Mouse (Mus musculus) mouse trophoblast stem cell (cell line): ENCODE measurements around the gene Zzef1.

Source experiments
- in situ Hi-C, 2 experiments: fragments of 300-500 bp; cut with MseI, MboI; formaldehyde crosslinking; loops; 2 replicates in 1 of 2; 3 replicates in 1 of 2; pipeline ENCODE4 v1.15.1; 2025

The Zzef1 gene

DNA sequence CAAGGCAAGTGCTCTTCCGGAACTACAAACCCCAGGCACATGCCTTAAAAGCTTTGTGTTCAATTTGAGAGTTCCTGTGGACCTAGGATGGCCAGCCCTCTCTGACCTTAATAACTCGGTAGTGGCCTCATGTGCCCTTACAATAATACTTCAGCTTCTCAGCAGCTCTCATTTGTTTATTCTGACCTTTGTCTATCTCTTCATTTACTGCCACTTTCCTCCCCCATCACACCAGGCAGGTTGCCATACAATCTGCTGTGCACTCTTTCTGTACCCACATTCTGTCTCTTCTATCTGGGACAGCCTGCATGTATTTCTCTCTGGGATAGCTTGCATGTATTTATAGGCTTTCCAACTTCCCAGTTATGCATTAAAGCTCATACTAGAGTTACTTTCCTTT is 10.5 kb downstream of the Zzef1 start:
- in situ Hi-C loops, result no loop called here

GRCm38 (mm10) chr11:72807992-72808391 is 12.0 kb downstream of the Zzef1 start:
- in situ Hi-C loops, result no loop called here

GRCm38 (mm10) chr11:72813687-72814086 is 17.7 kb downstream of the Zzef1 start:
- in situ Hi-C loops, result no loop called here

- in situ Hi-C loops, result no loop called here
These were observed 18.2 kb downstream of the Zzef1 start for GRCm38 (mm10) chr11:72814188-72814587.

DNA sequence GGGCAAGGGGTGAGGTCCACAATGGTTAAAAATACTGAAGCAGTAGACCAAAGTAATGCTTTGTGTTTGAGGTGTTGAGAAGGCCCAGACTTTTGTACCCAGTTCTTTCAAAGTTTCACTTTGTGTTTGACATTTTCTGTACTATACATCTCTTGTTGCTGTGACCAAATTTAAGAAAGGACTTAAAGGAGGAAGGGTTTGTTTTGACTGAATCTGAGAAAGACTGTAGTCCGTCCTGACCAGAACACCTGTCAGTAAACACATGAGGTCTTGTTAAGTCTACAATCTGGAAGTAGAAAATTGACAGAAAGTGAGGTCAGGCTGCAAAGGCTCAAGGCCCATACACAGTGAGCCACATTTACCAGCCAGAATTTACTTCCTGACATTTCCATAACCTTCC is 20.8 kb downstream of the Zzef1 start:
- in situ Hi-C loops, result no loop called here

DNA sequence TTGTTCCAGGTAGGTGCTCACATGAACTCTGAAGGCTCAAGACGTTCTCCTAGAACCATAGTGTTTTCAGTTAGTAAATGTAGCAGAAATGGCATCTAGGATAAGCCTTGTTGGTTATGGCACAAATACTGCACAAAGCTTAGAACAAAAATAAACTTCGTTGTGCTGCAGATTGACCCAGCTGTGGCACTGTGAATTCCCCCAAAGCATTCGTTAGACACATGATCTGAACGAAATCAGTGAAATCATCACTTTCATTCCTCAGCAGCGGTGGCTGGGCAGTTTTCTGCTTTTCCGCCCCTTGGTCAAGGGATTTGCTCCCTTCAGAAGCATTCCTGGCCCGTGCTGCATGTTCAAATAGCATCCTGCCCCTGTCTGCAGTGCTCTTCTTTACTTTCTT is 22.0 kb downstream of the Zzef1 start:
- in situ Hi-C loops, result no loop called here

DNA sequence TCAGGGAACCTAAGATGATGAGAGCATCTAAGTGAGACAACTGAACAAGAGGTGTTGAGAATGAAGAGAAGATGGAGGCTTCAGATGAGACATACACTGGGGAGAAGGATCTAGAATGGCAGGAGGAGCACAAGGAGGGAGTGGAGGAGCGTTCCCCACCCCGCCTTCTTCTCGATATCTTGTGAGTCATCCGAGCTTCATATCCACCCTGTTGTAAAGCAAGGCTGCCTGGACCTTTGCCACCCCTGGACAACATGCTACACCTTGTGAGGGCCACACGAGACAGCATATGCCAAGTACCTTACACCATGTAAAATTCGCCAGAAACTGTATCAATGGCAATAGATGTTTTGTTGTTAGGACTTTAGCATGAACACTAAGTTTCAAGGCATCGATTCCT is 25.0 kb downstream of the Zzef1 start:
- in situ Hi-C loops, result no loop called here

DNA sequence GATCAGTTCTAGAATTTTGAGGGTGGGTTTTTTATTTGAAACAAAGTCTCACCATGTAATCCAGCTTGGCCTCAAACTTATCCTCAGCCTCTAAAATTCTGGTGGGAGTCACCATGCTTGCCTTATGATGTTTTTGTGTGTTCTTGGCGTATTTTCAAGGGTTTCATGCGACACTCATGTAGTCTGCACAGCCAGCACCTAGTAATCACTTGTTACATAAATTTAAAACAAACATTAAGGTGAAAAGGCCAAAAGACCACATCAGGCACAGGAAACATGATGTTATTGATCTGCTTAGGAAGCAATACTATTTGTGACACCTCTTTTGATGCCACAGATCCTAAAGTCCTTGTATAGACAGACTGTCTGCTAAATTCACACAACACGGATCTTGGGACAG is 33.8 kb downstream of the Zzef1 start:
- in situ Hi-C loops, result no loop called here

- in situ Hi-C loops, result no loop called here
These were observed 46.7 kb downstream of the Zzef1 start for GRCm38 (mm10) chr11:72842731-72843130.

GRCm38 (mm10) chr11:72843576-72843975 is 47.5 kb downstream of the Zzef1 start:
- in situ Hi-C loops, result no loop called here

DNA sequence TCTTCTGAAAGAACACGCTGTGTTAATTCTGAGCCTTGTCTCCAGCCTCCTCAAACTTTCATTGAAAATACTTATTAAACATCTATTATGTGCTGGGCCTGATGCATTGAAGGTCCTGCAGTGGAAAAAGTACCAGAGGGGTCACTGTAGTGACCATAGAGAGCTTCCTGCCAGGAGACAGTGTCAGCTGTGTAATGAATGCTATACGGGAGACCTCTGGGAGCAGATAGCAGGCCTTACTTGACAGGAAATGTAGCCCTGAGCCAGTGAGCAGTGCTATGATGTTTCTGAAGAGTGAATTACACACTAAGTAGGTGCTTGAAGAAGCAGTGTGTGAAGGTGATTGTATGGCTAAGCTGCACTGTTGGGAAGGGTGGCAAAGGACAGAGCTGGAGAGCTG is 49.5 kb downstream of the Zzef1 start:
- in situ Hi-C loops, result no loop called here

- in situ Hi-C loops, result no loop called here
These were observed 50.7 kb downstream of the Zzef1 start for GRCm38 (mm10) chr11:72846685-72847084.

- in situ Hi-C loops, result no loop called here
These were observed 52.0 kb downstream of the Zzef1 start for GRCm38 (mm10) chr11:72847831-72848628.

- in situ Hi-C loops, result no loop called here
These were observed 54.5 kb downstream of the Zzef1 start for GRCm38 (mm10) chr11:72850419-72851131.

DNA sequence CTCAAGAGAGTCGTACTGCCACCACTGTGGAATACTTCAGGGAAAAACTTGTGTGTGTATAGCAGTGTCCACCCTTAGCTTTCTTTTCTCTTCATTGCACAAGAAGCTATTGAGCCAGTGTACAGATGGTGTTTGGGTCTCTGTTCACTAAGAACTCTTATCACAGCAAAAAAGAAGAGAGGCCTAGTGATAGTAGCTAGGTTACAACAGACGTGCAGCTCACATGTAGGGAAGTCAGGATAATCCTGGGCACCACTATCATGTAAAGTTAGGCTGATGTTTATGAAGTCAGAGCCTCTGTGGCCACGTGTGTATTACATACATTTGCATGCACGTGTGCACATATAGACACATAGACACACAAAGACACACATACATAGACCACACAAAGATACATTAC is 55.2 kb downstream of the Zzef1 start:
- in situ Hi-C loops, result no loop called here

DNA sequence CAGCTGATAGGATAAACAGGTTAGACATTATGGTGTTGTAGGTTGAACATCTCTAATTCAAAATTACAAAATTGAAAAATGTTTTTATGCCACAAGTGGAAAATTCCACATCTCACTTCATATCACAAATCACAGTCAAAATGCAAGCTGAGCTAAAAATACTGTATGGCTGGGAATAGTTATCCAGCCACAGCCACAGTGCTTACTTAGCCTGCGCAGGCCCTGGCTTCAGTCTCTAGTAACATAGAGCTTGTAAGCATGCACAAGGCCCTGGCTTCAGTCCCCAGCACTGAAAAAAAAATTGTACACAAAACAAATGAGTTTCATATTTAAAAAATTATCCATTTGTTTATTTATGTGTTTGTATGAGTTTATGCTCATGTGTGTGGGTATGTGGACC is 56.1 kb downstream of the Zzef1 start:
- in situ Hi-C loops, result no loop called here

DNA sequence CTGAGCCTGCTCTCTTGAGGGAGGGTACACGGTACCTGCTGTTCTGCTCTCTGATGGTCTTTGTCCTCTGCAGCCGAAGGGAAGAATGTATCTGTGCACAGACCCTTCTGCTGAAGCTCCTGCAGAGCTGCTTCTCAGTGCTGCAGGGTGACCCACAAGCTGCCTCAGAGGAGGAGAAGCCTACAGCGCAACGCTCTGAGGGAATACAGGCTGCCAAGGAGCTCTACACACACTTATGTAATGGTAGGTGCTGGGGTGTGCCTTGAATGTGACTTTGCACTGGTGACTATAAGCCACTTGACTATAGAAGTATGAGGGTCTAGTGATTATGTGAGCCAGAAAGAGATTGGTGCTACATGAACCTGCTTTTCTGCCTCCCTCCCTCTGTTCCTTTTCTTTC is 57.1 kb downstream of the Zzef1 start:
- in situ Hi-C loops, result no loop called here

DNA sequence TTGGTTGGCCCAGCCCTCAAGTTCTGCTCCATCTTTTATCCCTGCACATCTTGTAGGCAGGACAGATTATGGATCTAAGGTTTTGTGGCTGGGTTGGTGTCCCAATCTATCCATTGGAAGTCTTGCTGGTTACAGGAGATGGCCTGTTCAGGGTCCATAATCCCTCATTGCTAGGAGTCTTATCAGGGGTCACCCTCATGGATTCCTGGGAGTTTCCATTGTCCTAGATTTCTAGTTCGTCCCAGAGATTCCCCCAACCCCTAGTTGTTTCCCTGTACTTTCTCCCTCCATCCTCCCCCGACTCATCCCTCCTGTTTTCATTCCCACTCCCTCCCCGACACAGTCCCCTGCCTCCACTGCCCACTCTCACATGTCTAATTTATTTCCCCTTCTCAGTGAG is 58.2 kb downstream of the Zzef1 start:
- in situ Hi-C loops, result no loop called here

GRCm38 (mm10) chr11:72856764-72857163 is 60.7 kb downstream of the Zzef1 start:
- in situ Hi-C loops, result no loop called here

GRCm38 (mm10) chr11:72861236-72861635 is 65.2 kb downstream of the Zzef1 start:
- in situ Hi-C loops, result no loop called here

GRCm38 (mm10) chr11:72866446-72866845 is 70.4 kb downstream of the Zzef1 start:
- in situ Hi-C loops, result no loop called here

DNA sequence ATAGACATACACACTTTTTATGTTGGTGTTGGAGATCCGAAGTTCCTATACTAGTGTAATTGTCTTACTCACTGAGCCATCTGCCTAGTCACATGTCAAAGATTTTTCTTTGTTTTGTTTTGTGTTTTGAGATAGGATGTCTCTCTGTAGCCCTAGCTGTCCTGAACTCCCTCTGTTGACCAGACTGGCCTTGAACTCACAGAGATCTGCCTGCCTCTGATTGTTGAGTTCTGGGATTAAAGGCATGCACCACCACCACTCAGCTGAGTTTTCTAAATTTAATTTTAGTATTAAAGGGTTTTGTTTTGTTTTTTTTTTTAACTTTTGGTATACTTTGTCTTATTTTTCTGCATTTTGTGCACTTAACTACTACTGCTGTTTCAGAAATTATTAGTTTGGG is 76.0 kb downstream of the Zzef1 start:
- in situ Hi-C loops, result no loop called here

GRCm38 (mm10) chr11:72892623-72893022 is 96.6 kb downstream of the Zzef1 start:
- in situ Hi-C loops, result no loop called here
